19 mouse cellular contexts compared by ENCODE assay signal in the genomic region with DNA sequence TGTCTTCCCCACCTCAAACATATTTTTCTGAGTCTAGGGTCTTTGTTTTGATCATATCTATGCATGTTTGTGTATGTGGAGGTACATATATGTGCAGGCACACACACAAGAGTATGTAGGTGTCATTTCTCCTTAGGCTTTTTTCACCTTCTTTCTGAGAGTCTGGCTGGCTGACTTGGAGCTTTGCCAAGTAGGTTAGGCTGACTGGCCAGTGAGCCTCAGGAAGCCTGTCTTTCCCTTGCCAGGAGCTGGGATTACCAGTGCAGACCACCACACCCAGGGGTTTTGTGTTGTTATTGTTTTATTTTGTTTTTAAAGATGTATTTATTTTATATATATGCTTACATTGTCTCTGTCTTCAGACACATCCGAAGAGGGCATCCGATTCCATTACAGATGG. TPM values are rescaled to one million over a fixed set of nuclear protein-coding genes. Genes with fewer than 3 reads are reported as not detected.
A peak's percentile ranks its signal among the peaks of the same experiment; 100 is the strongest.
DNase-seq lines count a peak whose midpoint lies in the region; ATAC-seq and TF ChIP-seq lines count a peak whose summit lies in the region.
"Had no signal": no experiment of that assay in that cellular context is flagged by ENCODE, and none has a peak within 500 bp of the region (broad histone marks: within the 10 kb centered on the region; RNA-seq: fewer than 3 reads in every experiment).

No protein-coding gene starts in this region.

- no peaks in the 10 kb centered on the region for H3K9me3 ChIP-seq in lung, embryonic 14.5 days (ENCODE audit: low read depth, low read length)
- H3K9me3 ChIP-seq: forebrain, embryonic 15.5 days; G1E; heart, embryonic 15.5 days; limb, embryonic 10.5 days; neural tube, embryonic 12.5 days had no signal

- H3K9ac ChIP-seq in lung, embryonic 14.5 days: no peak overlapping the region
- H3K9ac ChIP-seq: forebrain, embryonic 15.5 days; heart, embryonic 15.5 days; neural tube, embryonic 12.5 days had no signal

- H3K27me3 ChIP-seq in kidney, adult 2 months (replicated peaks; ENCODE audit: control insufficient read depth, insufficient read depth, low read length): no peaks in the 10 kb centered on the region
- H3K27me3 ChIP-seq in lung, embryonic 14.5 days (ENCODE audit: insufficient read depth, low read length): no peaks in the 10 kb centered on the region
- H3K27me3 ChIP-seq: forebrain, embryonic 15.5 days; heart, embryonic 15.5 days; neural tube, embryonic 12.5 days had no signal

- H3K36me3 ChIP-seq in kidney, adult 2 months (ENCODE audit: control insufficient read depth, insufficient read depth, low read length): no peaks in the 10 kb centered on the region
- peaks cover 25% of the 10 kb centered on the region for H3K36me3 ChIP-seq in lung, embryonic 14.5 days (ENCODE audit: insufficient read depth)
- H3K36me3 ChIP-seq: forebrain, embryonic 15.5 days; G1E; heart, embryonic 15.5 days; neural tube, embryonic 12.5 days had no signal

- TF ChIP-seq POLR2A in kidney, adult 2 months (IDR thresholded peaks at IDR 0.05; ENCODE audit: low read depth, low read length): no peak

- no peak for ATAC-seq in lung, embryonic 14.5 days (ENCODE audit: insufficient read depth)
- ATAC-seq: forebrain, embryonic 15.5 days; liver, postnatal 0 days had no signal

- DNase-seq in cerebellum, adult 18-20 months: peak; percentile 44 to 49
- DNase-seq in cerebellum, adult 11 months: no peak
- DNase-seq in kidney, adult 2 months: peak; percentile 50
- no peak for DNase-seq in kidney, adult 18-20 months
- DNase-seq in lung, embryonic 14.5 days: peak; percentile 34
- DNase-seq in lung, postnatal 36 days: no peak
- peak; percentile 20 for DNase-seq in NIH3T3 (ENCODE audit: low read depth)
- no peak for DNase-seq in testis, postnatal 10 days (ENCODE audit: low spot score)
- DNase-seq: embryo, embryonic 11 days; gastrocnemius, postnatal 25 days; kidney, adult 8-10 months; liver, postnatal 0 days; lung, postnatal 4 days; thymus, adult 2 months had no signal

- H3K4me2 ChIP-seq in lung, embryonic 14.5 days: no peak overlapping the region
- H3K4me2 ChIP-seq: forebrain, embryonic 15.5 days; heart, embryonic 15.5 days; neural tube, embryonic 12.5 days had no signal

- WGBS in kidney, adult 2 months: 81% methylated on average over 2 of the region's 2 CpGs
- WGBS in lung, embryonic 14.5 days: 85% methylated on average over 2 of the region's 2 CpGs

- peaks cover 24% of the 10 kb centered on the region for H3K4me1 ChIP-seq in kidney, adult 2 months (ENCODE audit: control insufficient read depth, insufficient read depth, low read length)
- no peaks in the 10 kb centered on the region for H3K4me1 ChIP-seq in lung, embryonic 14.5 days (ENCODE audit: insufficient read depth)
- H3K4me1 ChIP-seq: limb, embryonic 10.5 days had no signal

- TF ChIP-seq CTCF in kidney, adult 2 months (conservative IDR thresholded peaks at IDR 0.05; ENCODE audit: insufficient read depth, insufficient read length, low read depth, low read length): no peak
- TF ChIP-seq CTCF in lung, embryonic 14.5 days (IDR thresholded peaks at IDR 0.05; ENCODE audit: low read depth): no peak

- H3K4me3 ChIP-seq in kidney, adult 2 months (ENCODE audit: insufficient read depth, low read depth, low read length): no peak overlapping the region
- H3K4me3 ChIP-seq in lung, embryonic 14.5 days (ENCODE audit: low read depth, low read length): no peak overlapping the region
- H3K4me3 ChIP-seq: forebrain, embryonic 15.5 days; heart, embryonic 15.5 days; limb, embryonic 10.5 days; neural tube, embryonic 12.5 days had no signal

- no peak overlapping the region for H3K27ac ChIP-seq in kidney, adult 2 months (ENCODE audit: insufficient read depth, low read depth, low read length)
- H3K27ac ChIP-seq in lung, embryonic 14.5 days (ENCODE audit: low read depth): no peak overlapping the region
- H3K27ac ChIP-seq: forebrain, embryonic 15.5 days; heart, embryonic 15.5 days; limb, embryonic 10.5 days; neural tube, embryonic 12.5 days had no signal

RNA-seq across cellular contexts. Expression of a gene that starts 40.6 kb away (rescaled TPM):
- 78.1 and 88.4 TPM in 2 replicates for polyA plus RNA-seq in kidney, adult 2 months (2012; rRNA removed)
- polyA plus RNA-seq in lung, embryonic 14.5 days (2014; fragmentation: Nextera tagmentation; extraction: Ambion mirVana): 20.4 and 20.5 TPM in 2 replicates

Comparison
In these comparisons a context has a peak if more than half of its experiments do, and no peak if none do; other contexts are left out.
1. DNase-seq: peak in cerebellum, adult 18-20 months (2 of 2), kidney, adult 2 months (single experiment), lung, embryonic 14.5 days (single experiment) and NIH3T3 (single experiment); none in cerebellum, adult 11 months (single experiment), kidney, adult 18-20 months (single experiment), lung, postnatal 36 days (single experiment) and testis, postnatal 10 days (single experiment).